Mouse (Mus musculus) urinary bladder, postnatal 14 days (tissue): Measurements from ENCODE around the gene Scarb1.

ENCODE experiments used
- DNase-seq: peaks from one replicate; pipeline ENCODE4 v3.0.0; 2021; ENCODE audit warnings: low spot score

The Scarb1 gene

DNA sequence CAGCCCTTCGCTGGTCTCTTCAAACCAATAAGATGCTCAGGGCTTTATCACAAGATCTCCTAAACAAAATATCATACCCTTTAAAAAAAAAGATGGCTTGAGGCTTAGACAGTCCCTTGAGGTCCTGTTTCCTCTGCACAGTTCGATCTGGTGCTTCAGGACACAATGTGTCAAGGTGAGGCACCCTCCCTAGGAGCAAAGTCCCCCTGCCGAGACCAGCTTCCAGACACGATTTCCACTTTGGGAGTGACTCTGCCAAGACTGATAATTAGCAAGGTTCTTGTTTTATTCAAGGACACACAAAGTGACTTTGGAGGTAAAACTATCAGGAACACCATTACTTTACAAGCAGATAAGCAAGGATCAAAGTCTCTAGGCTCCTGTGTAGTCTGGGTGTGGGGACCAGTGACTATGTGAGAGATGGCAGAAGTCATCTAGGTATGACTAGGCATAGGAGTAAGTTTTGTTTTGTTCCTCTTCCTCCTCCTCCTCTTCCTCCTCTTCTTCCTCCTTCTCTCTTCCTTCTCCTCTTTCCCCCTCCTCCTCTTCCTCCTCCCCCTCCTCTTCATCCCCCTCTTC lies 24.0 kb upstream of the Scarb1 start:
- no peak for DNase-seq

DNA sequence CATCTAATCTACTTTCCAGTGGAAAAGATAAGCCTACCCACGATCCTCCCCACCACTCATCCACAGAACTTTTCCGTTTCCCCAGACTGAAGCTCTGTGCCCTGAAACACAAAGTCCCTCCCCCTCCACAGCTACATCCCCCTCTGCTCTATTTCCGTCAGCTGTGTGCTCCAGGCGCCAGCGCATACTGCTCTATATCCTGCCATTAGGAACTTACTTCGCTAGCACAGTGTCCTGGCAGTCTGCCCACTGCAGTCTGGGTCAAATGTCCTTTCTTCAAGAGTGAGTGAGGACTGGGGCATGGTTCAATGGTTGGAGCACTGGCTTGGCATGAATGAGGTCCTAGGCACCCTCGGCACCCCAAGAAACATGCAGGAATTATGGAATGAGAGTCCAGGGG lies 23.0 kb upstream of the Scarb1 start:
- peak; percentile 43 for DNase-seq

DNA sequence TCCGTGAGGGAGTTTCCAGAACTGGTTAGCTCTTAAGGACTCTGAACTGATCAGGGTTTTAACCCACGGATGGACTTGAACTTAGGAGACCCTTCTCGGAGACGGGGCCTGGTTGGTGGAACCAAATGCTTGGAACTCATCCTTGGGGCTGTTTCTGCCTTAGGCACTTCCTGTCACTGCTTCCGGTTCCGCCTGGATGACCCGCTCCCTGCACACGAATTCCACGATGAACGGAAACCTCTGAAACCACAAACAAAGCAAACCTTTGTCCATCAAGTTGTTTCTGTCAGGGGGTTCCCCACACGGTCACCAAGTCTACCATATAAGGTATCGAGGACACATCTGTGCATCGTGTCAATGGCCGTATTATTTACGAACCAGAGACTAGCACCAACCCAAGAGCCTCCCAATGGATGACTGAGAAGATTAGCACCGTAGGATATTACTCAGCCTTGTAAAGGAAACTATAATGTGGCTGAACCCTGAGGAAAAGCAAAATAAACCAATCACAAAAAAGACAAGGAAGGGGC lies 20.2 kb upstream of the Scarb1 start:
- DNase-seq, result no peak

DNA sequence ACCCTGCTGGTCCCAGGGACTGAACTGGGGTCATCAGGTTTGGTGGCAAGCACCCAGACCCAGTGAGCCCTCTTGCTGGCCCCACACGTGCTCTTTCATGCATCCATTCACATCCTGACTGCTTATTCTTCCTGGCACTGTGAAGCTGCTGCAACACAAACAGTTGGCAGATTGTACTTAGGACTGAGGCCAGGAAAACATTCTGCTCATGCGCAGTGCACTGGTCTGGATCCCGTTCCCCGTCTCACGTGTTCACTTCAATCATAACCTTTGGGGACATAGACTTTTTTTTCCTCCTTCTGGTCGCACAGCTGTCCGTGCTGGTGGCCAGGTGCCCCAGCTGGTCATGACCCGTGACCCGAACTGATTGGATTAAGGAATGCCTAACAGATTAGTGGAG lies 19.7 kb upstream of the Scarb1 start:
- no peak for DNase-seq

DNA sequence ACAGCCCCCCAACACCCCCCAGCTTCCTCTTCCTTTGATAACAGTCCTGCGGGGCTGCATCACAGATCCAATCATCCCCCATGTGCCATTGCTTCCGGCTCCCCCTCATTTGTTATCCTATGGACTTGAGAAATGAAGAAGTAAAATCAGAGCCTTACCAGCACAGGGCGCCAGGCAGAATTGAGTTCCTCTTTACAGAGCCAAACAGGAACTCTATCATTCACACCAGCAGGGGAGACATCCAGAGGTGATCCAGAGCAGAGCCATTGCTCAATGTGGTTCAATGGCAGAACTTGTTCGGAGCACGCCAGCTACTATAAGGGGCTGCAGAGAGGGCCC lies 17.3 kb upstream of the Scarb1 start:
- no peak for DNase-seq

DNA sequence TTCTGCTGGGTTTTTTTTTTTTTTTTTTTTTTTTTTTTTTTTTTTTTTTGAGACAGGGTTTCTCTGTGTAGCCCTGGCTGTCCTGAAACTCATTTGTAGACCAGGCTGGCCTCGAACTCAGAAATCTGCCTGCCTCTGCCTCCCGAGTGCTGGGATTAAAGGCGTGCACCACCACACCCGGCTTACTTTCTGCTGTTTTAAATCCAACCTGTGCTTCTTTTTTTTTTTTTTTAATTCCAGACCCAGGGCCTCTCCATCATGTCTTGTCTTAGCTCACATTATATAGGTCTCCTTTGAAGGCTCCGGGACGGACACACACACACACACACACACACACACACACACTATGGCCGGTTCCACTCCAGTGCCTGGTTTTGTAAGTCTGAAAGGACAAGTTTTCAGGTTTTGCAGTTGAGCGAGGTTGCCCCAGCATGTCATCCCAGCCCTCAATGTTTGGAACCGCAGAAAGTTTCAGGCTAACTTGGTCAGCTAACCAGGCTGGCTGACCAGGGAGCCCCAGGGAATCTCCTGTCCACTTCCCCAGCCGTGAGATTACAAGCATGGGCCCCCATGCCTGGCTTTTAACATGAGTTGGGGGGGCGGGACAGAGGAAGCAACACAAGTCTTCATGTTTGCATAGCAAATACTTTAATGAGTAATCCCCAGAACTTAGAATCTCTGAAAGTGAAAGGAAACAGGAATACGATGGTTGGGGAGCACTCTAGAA lies 16.8 kb upstream of the Scarb1 start:
- DNase-seq, result no peak

DNA sequence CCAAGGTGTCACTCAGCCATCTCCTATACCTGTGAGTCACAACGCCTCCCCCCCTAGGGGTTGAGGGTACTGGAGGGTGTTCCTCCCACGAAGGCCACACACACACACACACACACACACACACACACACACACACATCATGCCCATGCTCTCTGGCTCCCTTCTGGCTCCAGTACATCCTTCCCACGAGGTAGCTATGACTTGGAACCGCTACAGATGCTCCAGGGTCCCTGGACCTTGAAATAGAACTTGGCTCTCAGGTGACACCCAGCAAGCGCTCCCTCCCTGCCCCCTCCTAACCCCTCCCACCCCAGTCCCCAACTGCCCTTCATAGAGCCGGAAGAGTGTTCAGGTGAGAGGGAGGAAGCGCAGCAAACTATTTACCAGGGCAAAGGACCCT lies 14.8 kb upstream of the Scarb1 start:
- no peak for DNase-seq

DNA sequence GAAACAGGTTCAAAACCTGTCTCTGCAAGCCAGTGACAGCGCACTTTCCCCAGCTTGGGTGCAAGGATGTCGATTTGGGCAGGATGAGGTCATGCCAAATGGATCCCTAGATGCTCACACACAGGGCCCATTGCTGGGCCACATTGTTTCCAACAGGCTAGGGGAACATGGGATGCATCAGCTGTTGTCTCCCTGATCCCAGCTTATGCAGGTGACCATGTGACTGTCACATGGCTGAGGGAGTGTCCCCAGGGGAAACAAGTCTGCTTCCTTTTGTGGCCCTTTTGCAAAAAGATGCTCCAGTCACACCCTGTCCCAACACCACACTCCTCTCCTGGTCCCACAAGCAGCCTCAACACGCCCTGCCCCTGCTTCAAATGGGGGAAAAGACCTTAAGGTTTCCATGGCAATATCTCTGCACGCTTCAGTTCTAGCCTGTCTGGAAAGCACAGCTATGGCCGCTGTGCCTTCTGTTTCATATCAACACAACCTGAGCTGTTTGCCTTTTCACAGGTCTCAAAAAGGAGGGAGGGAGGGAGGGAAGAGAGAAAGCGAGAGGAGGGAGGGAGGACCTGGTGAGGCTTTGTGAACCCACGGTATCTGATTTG lies 14.1 kb upstream of the Scarb1 start:
- no peak for DNase-seq

DNA sequence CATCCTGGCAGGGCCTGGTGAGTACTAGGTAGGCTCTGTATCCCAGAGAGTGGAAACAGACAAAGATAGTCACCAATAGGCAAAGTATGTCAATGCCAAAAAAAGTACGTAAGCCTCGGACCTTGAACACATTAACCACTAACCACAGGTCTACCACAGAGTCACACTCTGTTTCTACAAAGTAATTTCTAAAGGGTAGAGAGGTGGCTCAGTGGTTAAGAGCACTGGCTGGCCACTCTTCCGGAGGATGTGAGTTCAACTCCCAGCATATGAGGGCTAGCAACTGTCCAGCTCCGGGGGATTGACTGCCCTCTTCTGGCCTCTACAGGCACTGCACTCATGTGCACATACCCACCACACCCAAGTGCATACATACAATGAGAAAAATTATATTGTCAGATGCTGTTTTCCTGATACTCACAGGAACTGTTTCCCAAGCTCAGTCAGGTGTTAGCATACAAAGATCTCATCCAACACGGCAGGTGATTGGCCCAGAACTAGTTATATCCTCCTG lies 11.9 kb upstream of the Scarb1 start:
- no peak for DNase-seq

DNA sequence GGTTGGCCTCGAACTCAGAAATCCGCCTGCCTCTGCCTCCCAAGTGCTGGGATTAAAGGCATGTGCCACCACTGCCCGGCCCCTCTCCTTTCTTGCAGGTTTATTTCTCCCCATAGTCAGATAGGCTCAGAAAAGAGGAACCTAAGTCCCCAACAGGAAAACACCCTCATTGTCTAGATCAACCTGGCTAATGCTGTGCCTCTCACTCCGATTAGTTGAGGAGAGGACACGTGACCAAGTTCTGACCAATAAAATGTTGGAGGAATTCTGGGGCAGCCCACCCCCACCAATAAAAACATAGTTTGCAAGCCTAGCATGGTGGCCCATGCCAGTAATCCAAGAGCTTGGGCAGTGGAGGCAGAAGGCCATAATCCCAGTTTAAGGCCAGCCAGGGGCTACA lies 11.0 kb upstream of the Scarb1 start:
- no peak for DNase-seq

DNA sequence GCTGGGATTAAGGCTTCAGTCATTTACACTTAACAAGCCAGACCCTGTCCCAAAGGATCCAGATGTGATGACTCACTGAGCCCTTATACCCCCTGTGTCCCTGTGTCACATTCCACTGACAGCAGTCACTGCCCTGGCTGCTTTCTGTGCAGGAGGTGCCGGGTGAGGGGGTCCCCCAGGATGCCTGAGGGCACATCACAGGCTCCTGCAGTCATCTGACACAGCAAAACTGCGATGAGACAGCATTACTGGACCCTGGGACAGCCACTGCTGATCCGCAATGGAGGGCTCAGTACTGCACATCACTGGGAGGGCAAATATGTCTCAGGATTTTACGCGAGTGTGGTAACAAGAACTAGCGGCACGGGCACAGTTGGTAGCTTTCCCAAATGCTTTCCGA lies 10.2 kb upstream of the Scarb1 start:
- no peak for DNase-seq

DNA sequence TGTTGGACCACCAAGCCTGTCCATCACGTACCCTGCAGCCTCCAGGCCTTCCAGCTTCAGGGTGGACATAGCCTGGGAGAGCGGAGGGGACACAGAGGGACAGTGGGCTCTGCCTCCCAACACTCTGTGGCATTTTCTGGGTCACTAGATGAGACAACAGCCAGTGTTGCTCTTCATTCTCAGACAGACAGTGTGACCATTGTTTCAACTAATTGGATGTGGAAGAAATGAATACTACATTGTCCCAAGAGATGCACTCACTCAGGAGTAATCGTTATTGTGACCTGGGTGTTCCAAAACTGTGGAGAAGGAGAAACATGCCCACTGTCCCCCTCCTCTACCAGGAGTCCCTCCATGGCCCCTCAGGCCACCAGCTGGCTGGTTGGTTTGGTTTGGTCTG lies 8.5 kb upstream of the Scarb1 start:
- no peak for DNase-seq

DNA sequence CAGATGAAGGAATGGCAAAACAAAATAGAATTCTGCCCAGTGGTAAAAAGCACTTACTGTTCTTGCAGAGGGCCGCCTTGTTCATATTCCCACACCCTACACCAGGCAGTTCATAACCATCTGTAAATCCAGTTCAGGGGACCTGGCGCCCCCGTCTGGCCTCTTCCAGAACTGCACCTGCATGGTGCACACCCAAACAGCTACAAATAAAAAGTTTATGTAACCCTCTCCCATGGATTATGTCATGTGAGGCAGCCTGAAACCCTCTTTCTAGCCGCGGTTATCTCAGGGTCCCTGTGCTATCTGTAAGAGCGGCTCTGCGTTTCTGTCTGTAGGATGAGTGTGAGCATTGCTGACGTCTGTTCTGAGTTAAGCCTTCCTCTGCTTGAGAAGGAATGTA lies 7.6 kb upstream of the Scarb1 start:
- DNase-seq, result peak; percentile 49

DNA sequence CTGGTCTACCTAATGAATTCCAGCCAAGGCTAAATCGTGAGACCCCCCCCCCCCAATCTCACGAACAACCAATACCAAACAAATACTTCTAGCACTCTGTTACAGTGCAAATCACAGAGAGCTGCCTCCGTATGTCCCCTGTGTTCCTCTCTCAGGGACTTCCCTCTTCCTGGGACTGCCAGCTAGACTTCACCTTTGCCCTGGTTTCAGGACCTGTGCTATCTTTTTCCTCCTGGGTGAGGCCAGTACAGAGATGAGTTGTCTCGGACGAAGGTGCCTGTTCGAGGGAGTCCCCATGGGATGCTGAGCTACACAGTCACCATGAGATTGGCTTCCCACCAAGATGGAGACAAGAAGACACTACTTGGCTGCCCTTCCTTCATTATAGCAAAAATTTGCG lies 7.2 kb upstream of the Scarb1 start:
- DNase-seq, result no peak

DNA sequence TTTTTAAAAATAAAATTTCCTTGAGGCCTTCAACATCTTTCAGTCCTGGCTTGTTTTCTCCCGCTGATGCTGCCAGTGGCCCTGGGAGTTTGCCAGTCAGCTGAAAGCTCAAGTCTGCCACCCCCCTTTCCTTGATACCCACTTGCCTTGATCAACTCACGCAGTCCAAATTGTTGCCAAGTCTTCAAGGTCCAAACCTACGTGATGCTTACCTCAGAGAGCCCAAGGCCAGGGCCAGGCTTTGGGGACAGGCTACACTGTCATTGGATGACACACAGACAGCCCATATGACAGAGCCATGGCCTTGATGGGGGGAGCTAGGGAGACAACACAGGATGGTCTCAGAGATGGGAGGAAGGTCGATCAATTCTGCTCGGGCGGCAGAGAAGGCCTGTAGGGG lies 3.4 kb upstream of the Scarb1 start:
- DNase-seq, result no peak

DNA sequence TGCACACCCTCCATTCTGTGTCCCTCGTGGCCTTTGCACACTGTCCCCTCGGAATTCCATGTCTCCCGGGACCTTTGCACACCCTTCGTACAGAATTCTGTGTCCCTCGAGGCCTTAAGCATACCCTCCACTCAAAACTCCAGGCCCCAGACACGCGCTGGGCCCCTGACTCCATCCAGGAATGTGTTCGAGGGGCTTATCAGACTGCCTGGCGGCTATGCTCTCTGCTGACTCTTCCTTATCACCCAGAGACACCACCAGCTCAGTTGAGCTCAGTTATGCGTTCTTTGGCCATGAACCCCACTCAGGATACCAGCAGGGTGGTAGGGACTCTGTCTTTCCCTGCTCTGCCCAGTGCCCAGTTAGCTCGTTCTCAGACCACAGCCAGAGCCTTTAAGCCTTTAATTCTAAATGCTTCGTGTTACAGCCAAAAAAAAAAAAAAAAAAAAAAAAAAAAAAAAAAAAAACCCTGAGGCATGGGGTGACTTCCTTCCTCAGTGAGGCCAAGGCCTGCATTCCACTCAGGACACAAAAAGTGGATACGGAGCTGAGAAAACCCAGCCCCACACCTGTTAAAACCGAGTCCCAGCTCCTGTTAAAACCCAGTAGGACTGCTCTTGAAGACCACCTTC lies 681 bp upstream of the Scarb1 start:
- no peak for DNase-seq

DNA sequence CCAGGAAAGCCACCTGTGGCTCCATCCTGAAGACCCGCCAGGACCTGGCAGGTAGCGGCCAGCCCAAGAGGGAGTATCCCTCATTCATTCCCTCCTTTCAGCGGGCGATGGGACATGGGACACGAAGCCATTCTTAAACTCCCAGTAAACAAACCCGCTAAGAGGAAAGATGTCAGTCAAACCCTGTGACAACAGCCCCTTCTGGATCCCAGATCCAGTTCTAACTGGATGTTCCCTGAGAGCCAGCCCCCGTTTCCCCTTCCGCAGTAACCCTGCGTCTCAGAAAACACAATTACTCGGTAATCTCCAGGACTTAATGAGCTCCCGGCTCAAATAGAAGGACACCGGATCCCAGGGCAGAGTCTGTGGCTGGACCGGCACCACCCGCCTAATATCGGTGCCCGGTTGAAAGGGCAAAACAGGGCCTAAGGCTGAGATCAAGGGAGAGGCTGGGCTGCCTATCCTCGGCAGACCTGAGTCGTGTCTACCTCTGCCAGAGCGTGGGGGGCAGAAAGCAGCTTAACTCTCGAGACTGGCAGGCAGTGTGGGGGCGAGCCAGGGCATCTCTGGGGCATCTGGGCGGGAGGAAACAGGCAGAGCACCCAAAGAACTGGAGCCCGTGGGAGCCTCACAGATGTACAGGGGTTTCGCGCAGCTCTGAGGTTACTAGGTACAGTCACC lies 903 bp downstream of the Scarb1 start:
- no peak for DNase-seq

DNA sequence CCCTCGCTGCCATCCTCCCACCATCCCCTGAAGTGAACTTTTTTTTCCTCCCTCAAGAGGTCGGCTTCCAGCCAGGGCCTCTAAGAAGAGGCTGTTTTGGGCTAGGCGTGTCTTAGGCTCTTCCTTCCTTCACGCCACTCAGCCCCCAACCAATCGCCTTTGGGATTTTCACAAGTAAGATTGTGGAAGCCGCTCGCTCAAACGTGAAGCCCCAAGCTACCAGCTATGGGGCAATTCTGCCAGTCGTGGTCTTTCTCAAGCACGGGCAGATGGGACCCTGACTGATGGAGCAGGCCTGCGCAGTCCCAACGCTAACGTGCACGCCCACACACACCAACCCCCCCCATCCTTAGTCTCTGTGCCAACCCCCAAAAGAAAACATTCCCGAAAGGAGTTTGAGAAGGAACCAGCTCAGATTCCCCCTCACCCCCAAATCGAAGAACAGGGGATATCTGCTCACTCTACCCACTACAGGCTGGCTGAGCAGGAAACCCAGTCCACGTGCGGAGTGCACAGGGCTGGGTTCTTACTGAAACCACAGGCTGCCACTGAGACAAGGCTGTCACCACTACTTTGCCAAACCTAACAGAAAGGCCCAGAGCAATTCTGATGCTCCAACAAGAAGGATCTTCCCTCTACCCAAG lies 1.7 kb downstream of the Scarb1 start:
- peak; percentile 28 for DNase-seq

DNA sequence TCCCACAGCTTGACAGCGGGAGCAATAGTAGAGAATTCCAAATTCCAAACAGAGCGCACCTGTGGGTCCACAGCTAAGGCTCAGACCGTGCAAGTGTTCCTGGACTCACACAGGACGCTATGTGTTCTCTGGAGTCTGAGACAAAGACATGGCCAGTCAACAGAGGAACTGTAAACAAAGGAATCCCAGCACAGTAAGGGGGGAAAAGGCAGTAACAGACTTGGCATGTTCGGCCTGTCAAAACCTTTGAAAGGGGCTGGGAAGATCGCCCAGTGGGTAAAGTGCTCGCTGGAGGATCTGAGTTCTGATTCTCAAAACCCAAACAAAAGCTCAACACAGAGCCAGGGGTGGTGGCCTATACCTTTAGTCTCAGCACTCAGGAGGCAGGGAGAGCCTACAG lies 3.4 kb downstream of the Scarb1 start:
- no peak for DNase-seq

DNA sequence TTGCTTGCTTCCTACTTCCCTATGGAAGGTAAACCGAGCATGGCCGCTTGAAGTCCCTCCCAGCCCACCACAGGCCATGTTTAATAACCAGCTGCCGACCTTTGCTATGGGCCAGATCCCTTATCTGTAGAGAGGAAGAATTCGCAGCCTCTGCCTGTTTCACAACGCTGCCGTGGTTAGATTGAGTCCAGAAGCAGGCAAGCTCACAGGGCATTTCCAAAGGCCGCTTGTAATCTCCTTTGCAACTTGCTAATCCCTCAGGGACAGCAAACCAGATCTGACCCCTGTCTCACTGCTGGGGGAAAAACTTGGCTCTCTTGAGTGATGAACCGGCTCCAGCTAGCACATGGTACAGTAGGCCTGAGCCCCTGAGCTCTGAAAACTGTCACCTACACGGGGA lies 3.9 kb downstream of the Scarb1 start:
- DNase-seq, result peak; percentile 34

DNA sequence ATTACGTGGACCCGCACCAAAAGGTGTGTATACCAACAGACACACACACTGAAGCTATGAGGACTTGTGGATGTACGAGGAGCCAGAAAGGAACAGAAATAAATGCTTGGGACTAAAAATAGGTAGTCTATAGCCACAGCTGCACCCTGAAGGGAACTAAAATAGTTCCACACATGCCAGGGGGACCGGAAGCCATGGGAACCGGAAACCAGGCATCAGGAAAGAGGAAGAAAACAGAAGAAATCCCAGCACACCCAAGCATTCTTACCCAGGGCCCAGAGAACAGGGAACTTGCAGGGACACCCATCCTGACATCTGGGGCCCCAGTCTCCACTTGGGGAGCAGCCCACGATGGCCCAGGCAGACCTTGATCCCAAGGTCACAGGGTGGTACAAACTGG lies 7.9 kb downstream of the Scarb1 start:
- no peak for DNase-seq

DNA sequence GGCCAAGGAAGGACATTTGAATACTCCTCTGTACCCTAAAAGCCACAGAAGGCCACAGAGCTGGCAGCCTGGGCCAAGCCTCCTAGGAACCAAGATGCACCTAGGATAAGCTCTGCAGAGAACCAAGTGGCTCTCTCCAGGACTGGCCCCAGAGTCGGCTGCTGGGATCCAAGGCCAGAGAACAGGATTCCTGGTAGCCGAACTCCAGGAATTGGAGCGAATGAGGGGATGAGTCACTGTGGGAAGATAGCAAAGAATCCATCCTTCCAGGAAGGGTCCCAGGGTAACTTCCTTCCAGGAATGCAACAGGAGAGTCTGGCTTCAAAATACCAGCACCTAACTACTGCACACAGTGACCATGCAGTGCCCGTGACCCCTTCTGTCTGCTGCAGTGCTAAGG lies 8.6 kb downstream of the Scarb1 start:
- DNase-seq, result no peak
